13 mouse cellular contexts compared by ENCODE assay signal in the genomic region with DNA sequence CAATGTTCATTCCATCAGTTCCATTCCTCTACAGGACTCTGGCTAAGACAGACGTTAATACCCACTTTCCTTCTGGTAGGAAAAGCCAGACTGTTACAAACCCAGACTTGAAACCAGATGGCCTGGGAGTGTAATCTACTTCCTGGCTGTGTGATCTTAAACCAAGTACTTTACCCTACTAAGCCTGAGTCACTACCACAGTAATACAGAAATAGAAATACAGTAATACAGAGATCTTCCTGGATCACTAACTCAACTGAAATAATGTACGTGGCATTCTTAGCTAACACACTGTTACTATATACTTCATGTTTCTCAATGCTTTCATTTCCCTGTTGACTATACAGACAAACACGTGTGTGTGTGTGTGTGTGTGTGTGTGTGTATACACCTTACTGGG.
DNase-seq lines count a peak whose midpoint lies in the region; ATAC-seq lines count a peak whose summit lies in the region.
"Had no signal": no experiment of that assay in that cellular context is flagged by ENCODE, and none has a peak within 500 bp of the region (broad histone marks: within the 10 kb centered on the region; RNA-seq: fewer than 3 reads in every experiment).

No protein-coding gene starts in this region.

- no peaks in the 10 kb centered on the region for H3K9me3 ChIP-seq in neural tube, embryonic 14.5 days (ENCODE audit: control insufficient read depth, low read length)
- H3K9me3 ChIP-seq in embryonic facial prominence, embryonic 10.5 days, result no peaks in the 10 kb centered on the region
- H3K9me3 ChIP-seq: heart, embryonic 10.5 days; hindbrain, embryonic 13.5 days had no signal

- H3K4me1 ChIP-seq in neural tube, embryonic 14.5 days (ENCODE audit: control insufficient read depth, insufficient read depth, low read length), result no peaks in the 10 kb centered on the region
- peaks cover 45% of the 10 kb centered on the region for H3K4me1 ChIP-seq in embryonic facial prominence, embryonic 10.5 days

- H3K9ac ChIP-seq in neural tube, embryonic 14.5 days (replicated peaks; ENCODE audit: low read depth, low read length), result no peak overlapping the region
- H3K9ac ChIP-seq: hindbrain, embryonic 13.5 days had no signal

- no peaks in the 10 kb centered on the region for H3K36me3 ChIP-seq in neural tube, embryonic 14.5 days (ENCODE audit: control insufficient read depth, insufficient read depth, low read length)
- H3K36me3 ChIP-seq in embryonic facial prominence, embryonic 10.5 days (replicated peaks), result no peaks in the 10 kb centered on the region
- H3K36me3 ChIP-seq: heart, embryonic 10.5 days; hindbrain, embryonic 13.5 days had no signal

- H3K27ac ChIP-seq in neural tube, embryonic 14.5 days (ENCODE audit: low read depth, low read length), result no peak overlapping the region
- 0 out of 2 replicates have a peak overlapping the region, but pooled peaks have one; percentile 61 for H3K27ac ChIP-seq in embryonic facial prominence, embryonic 10.5 days (replicated peaks)
- H3K27ac ChIP-seq: heart, embryonic 10.5 days; hindbrain, embryonic 13.5 days had no signal

- H3K27me3 ChIP-seq in neural tube, embryonic 14.5 days (ENCODE audit: control insufficient read depth, insufficient read depth, low read length), result no peaks in the 10 kb centered on the region
- peaks cover 10% of the 10 kb centered on the region; the same call in 1 of the 2 replicates for H3K27me3 ChIP-seq in embryonic facial prominence, embryonic 10.5 days (replicated peaks; ENCODE audit: low read depth, poor library complexity, severe bottlenecking)
- H3K27me3 ChIP-seq: hindbrain, embryonic 13.5 days had no signal

- no peak overlapping the region for H3K4me2 ChIP-seq in neural tube, embryonic 14.5 days (ENCODE audit: low read depth, low read length)
- H3K4me2 ChIP-seq: hindbrain, embryonic 13.5 days had no signal

- WGBS in neural tube, embryonic 14.5 days, result 68% methylated on average over 3 of the region's 3 CpGs
- 57% methylated on average over 3 of the region's 3 CpGs for WGBS in embryonic facial prominence, embryonic 10.5 days

- no peak overlapping the region for H3K4me3 ChIP-seq in neural tube, embryonic 14.5 days (ENCODE audit: low read depth, low read length)
- H3K4me3 ChIP-seq in embryonic facial prominence, embryonic 10.5 days, result no peak overlapping the region
- H3K4me3 ChIP-seq: heart, embryonic 10.5 days; hindbrain, embryonic 13.5 days had no signal

- ATAC-seq in neural tube, embryonic 14.5 days (ENCODE audit: low read depth), result 0 out of 2 replicates have a peak, but pooled peaks have one; percentile 12
- ATAC-seq in megakaryocyte, adult 5-6 weeks (ENCODE audit: poor library complexity, severe bottlenecking), result peak; percentile 90
- ATAC-seq in activated CD4-positive, CD25-positive, alpha-beta regulatory T cell, adult 4 months, result no peak

- no peak for DNase-seq in neural tube, embryonic 10.5 days (ENCODE audit: extremely low spot score, low spot score)
- no peak for DNase-seq in embryonic facial prominence, embryonic 10.5 days (ENCODE audit: low spot score)
- DNase-seq in heart, adult 18-20 months, result no peak
- no peak for DNase-seq in cerebellum, adult 11 months
- DNase-seq: adrenal gland, postnatal 10 days; cerebellum, adult 9-10 months; kidney, postnatal 36 days; left cerebral cortex, postnatal 4 days had no signal
